Mouse (Mus musculus): ENCODE measurements around the gene Pitpnb. TPM values are rescaled to one million over a fixed set of nuclear protein-coding genes. Genes with fewer than 3 reads are reported as not detected.

Gene Pitpnb
- total and polyA plus RNA-seq, 3 experiments: 14.9 to 85.7 (median 16.2) TPM

DNA sequence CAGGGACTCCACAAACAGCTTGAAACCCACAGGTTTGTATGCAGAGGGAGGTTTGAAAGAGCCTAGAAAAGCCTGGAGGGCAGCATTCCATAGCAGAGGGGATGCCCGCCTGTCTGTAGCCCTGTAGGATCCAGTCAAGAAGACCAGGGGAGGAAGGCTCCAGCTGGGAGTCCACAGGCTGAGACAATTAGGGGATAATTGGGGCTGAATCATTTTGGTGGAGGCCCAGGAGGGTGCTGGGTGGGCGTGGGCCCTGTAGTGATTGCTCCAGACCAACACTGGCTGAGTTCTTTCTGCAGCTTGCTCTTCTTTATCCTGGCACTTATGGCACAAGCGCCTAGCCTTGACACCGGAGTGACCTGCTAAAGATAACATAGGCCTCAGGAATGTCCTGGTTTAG is 67.9 kb downstream of the Pitpnb start:
- H3K27ac ChIP-seq (ENCODE audit: insufficient read depth, low read depth): no peak overlapping the region
- no peak overlapping the region for H3K4me3 ChIP-seq (replicated peaks in 1 of 3; ENCODE audit: low read depth in 2 of 3, low read length in 2 of 3, poor library complexity in 1 of 3)
- no peaks in the 10 kb centered on the region for H3K36me3 ChIP-seq (replicated peaks in 1 of 2; ENCODE audit: control insufficient read depth in 1 of 2, insufficient read depth in 1 of 2, low read length in 1 of 2)
- TF ChIP-seq SMC3 (IDR thresholded peaks at IDR 0.05; ENCODE audit: low read depth, low read length) (no peak), TBP (conservative IDR thresholded peaks at IDR 0.05; ENCODE audit: low read depth, low read length) (no peak), RAD21 (IDR thresholded peaks at IDR 0.05; ENCODE audit: low read depth, low read length) (no peak), MAFK (IDR thresholded peaks at IDR 0.05; ENCODE audit: insufficient replicate concordance, low read length) (no peak), POLR2A (IDR thresholded peaks at IDR 0.05; ENCODE audit: low read depth, low read length) (no peak), IRF4 (IDR thresholded peaks at IDR 0.05; ENCODE audit: low read depth, low read length) (no peak), NRF1 (IDR thresholded peaks at IDR 0.05; ENCODE audit: low read depth, low read length) (no peak), POLR2AphosphoS2 (IDR thresholded peaks at IDR 0.05; ENCODE audit: low read depth, low read length) (no peak), JUND (conservative IDR thresholded peaks at IDR 0.05; ENCODE audit: low read depth, low read length) (no peak), EP300 (IDR thresholded peaks at IDR 0.05; ENCODE audit: low read length) (no peak), BHLHE40 (IDR thresholded peaks at IDR 0.05; ENCODE audit: low read depth, low read length) (no peak), NELFE (IDR thresholded peaks at IDR 0.05; ENCODE audit: low read depth, low read length) (no peak), TCF12 (IDR thresholded peaks at IDR 0.05; ENCODE audit: low read depth, low read length) (no peak), MEF2A (IDR thresholded peaks at IDR 0.05; ENCODE audit: borderline replicate concordance, low read depth, low read length) (no peak), MAX (IDR thresholded peaks at IDR 0.05; ENCODE audit: low read length) (no peak), CHD1 (IDR thresholded peaks at IDR 0.05; ENCODE audit: low read depth, low read length) (no peak)
- H3K79me2 ChIP-seq (replicated peaks; ENCODE audit: control insufficient read depth, extremely low read depth, insufficient read depth, poor library complexity, severe bottlenecking): no peaks in the 10 kb centered on the region
- no peaks in the 10 kb centered on the region for H3K9me3 ChIP-seq (replicated peaks; ENCODE audit: low read length)
- H3K27me3 ChIP-seq (replicated peaks): peaks cover 23% of the 10 kb centered on the region
- peaks cover 0 to 5% of the 10 kb centered on the region in 2 experiments; a peak in 1 of 4 replicates for H3K4me1 ChIP-seq (ENCODE audit: control insufficient read depth in 1 of 2, insufficient read depth in 2 of 2)
- no peak overlapping the region for H3K4me2 ChIP-seq (ENCODE audit: insufficient read depth, low read depth, poor library complexity, severe bottlenecking)
- DNase-seq (ENCODE audit: extremely low read depth): no peak
- in situ Hi-C loops (cut with MboI; ENCODE audit: low pct_ligation_motif_present, low pct_unique_long_range_greater_than_20kb, low sequenced_read_pairs) (loop anchor here (10.0 kb wide), 1 partner anchor 756 kb away; no protein-coding TSS in a partner anchor), dilution Hi-C loops (cut with MboI; ENCODE audit: extremely low pct_ligation_motif_present, extremely low pct_unique_long_range_greater_than_20kb, low sequenced_read_pairs) (no loop called here)
- no peak overlapping the region for H3K9ac ChIP-seq (ENCODE audit: insufficient read depth, low read depth)

DNA sequence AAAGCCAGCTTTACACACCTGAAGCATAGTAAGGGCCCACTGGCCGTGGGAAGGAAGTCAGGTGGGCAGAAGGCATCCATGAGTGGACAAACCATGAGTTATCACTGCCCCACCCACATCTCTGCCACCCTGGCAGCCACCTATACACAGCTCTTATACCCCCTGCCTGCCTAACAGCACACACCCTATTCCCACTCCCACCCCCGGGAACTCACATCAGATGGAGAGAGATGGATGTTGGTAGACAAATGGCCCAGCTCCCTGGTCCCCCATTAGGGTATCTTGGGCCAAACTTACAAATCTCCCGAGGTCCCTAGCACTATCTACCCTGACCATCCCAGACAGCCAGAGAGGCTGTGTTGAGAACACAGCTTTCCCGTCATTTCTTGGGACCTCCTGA is 68.7 kb downstream of the Pitpnb start:
- H3K9ac ChIP-seq (ENCODE audit: insufficient read depth, low read depth): no peak overlapping the region
- dilution Hi-C loops (cut with MboI; ENCODE audit: extremely low pct_ligation_motif_present, extremely low pct_unique_long_range_greater_than_20kb, low sequenced_read_pairs) (no loop called here), in situ Hi-C loops (cut with MboI; ENCODE audit: low pct_ligation_motif_present, low pct_unique_long_range_greater_than_20kb, low sequenced_read_pairs) (loop anchor here (10.0 kb wide), 1 partner anchor 756 kb away; no protein-coding TSS in a partner anchor)
- no peak for TF ChIP-seq TBP (conservative IDR thresholded peaks at IDR 0.05; ENCODE audit: low read depth, low read length)
- H3K4me1 ChIP-seq (ENCODE audit: control insufficient read depth in 1 of 2, insufficient read depth in 2 of 2): peaks cover 0 to 5% of the 10 kb centered on the region in 2 experiments; a peak in 1 of 4 replicates
- no peaks in the 10 kb centered on the region for H3K36me3 ChIP-seq (replicated peaks in 1 of 2; ENCODE audit: control insufficient read depth in 1 of 2, insufficient read depth in 1 of 2, low read length in 1 of 2)
- no peaks in the 10 kb centered on the region for H3K9me3 ChIP-seq (replicated peaks; ENCODE audit: low read length)
- no peak overlapping the region for H3K4me3 ChIP-seq (replicated peaks in 1 of 3; ENCODE audit: low read depth in 2 of 3, low read length in 2 of 3, poor library complexity in 1 of 3)
- peaks cover 27% of the 10 kb centered on the region for H3K27me3 ChIP-seq (replicated peaks)
- no peak for DNase-seq (ENCODE audit: extremely low read depth)
- H3K79me2 ChIP-seq (replicated peaks; ENCODE audit: control insufficient read depth, extremely low read depth, insufficient read depth, poor library complexity, severe bottlenecking): no peaks in the 10 kb centered on the region
- H3K4me2 ChIP-seq (ENCODE audit: insufficient read depth, low read depth, poor library complexity, severe bottlenecking): no peak overlapping the region
- no peak overlapping the region for H3K27ac ChIP-seq (ENCODE audit: insufficient read depth, low read depth)
